Mouse (Mus musculus): ENCODE measurements at regions not wholly inside any gene's neighbourhood (a gene's known extent, or its start where the extent isn't known, plus 50 kb on each side); places are given as distances from the start of the nearest gene placed in this dataset.

- TF ChIP-seq CTCF (IDR thresholded peaks at IDR 0.05; ENCODE audit: low read depth): no peak
- no peak for TF ChIP-seq EP300 (IDR thresholded peaks at IDR 0.05; ENCODE audit: low read depth)
Measured at GRCm38 (mm10) chr10:51181752-51182151, 287.2 kb downstream of the Sim1 start.

Data from liver, postnatal 0 days (tissue).